Mouse (Mus musculus) liver, adult 2 months (tissue): ENCODE results near the gene Arl8b.

Source experiments
- CTCF ChIP-seq: fragments of 200-500 bp; IDR thresholded peaks from 2 replicates; pipeline ENCODE4 v1.5.1; 2011; ENCODE audit warnings: low read depth, low read length, control low read depth
- POLR2A ChIP-seq: fragments of 200-500 bp; IDR thresholded peaks from 2 replicates; pipeline ENCODE4 v1.6.1; 2011; ENCODE audit warnings: low read length, control low read depth; ENCODE audit not compliant: insufficient read depth; ENCODE audit errors: extremely low read depth

- TF ChIP-seq POLR2A: no peak
- no peak for TF ChIP-seq CTCF
These were observed 42.3 kb upstream of the Arl8b start for GRCm38 (mm10) chr6:108740579-108740978.
